Mouse (Mus musculus) frontal cortex, adult 2 months (tissue): ENCODE results near the gene Tbl1x. TPM values are rescaled to one million over a fixed set of nuclear protein-coding genes. Genes with fewer than 3 reads are reported as not detected.

Source experiments
- DNase-seq, 2 experiments: peaks; one replicate each; pipeline ENCODE4 v3.0.0; 2022; ENCODE audit warnings: low spot score in 1 of 2; ENCODE audit errors: extremely low spot score in 1 of 2
- polyA plus RNA-seq: library from polyadenylated mRNA; depleted of rRNA; stranded (reverse); fragments of >200 nt; gene quantifications from 2 replicates; pipeline ENCODE4 v1.2.3, GENCODE M21; 2012

Gene Tbl1x
- polyA plus RNA-seq, 1 experiment: 40.4 TPM

- DNase-seq: no peak
These were observed 92.9 kb downstream of the Tbl1x start for GRCm38 (mm10) chrX:77603496-77604258.

GRCm38 (mm10) chrX:77607488-77607887 lies 96.7 kb downstream of the Tbl1x start:
- DNase-seq: no peak

- DNase-seq: no peak
These were observed 98.3 kb downstream of the Tbl1x start for GRCm38 (mm10) chrX:77608947-77609703.

GRCm38 (mm10) chrX:77611938-77612337 lies 101.1 kb downstream of the Tbl1x start:
- no peak for DNase-seq

- DNase-seq: no peak
These were observed 102.2 kb downstream of the Tbl1x start for GRCm38 (mm10) chrX:77613041-77613440.

- no peak for DNase-seq
These were observed 105.0 kb downstream of the Tbl1x start for GRCm38 (mm10) chrX:77615735-77616293.

- DNase-seq: no peak
These were observed 106.7 kb downstream of the Tbl1x start for GRCm38 (mm10) chrX:77617368-77618144.

- no peak for DNase-seq
These were observed 119.6 kb downstream of the Tbl1x start for GRCm38 (mm10) chrX:77630439-77630838.

- DNase-seq: no peak
These were observed 125.7 kb downstream of the Tbl1x start for GRCm38 (mm10) chrX:77636499-77636898.

- peak; percentile 28 to 81 for DNase-seq
These were observed 127.3 kb downstream of the Tbl1x start for GRCm38 (mm10) chrX:77638076-77638475.

GRCm38 (mm10) chrX:77640301-77640700 lies 129.5 kb downstream of the Tbl1x start:
- no peak for DNase-seq

GRCm38 (mm10) chrX:77646164-77646563 lies 135.4 kb downstream of the Tbl1x start:
- no peak for DNase-seq

GRCm38 (mm10) chrX:77650246-77650645 lies 139.4 kb downstream of the Tbl1x start:
- DNase-seq: no peak

- DNase-seq: no peak
These were observed 151.2 kb downstream of the Tbl1x start for GRCm38 (mm10) chrX:77662030-77662429.

GRCm38 (mm10) chrX:77663276-77663675 lies 152.5 kb downstream of the Tbl1x start:
- DNase-seq: no peak

- no peak for DNase-seq
These were observed 154.2 kb downstream of the Tbl1x start for GRCm38 (mm10) chrX:77665030-77665429.

- no peak for DNase-seq
These were observed 156.1 kb downstream of the Tbl1x start for GRCm38 (mm10) chrX:77666911-77667310.

- DNase-seq: no peak
These were observed 156.6 kb downstream of the Tbl1x start for GRCm38 (mm10) chrX:77667441-77667840.

GRCm38 (mm10) chrX:77669779-77670550 lies 159.2 kb downstream of the Tbl1x start:
- peak in 1 of 2 experiments; percentile 20 for DNase-seq
